Mouse (Mus musculus): ENCODE results near the gene Spesp1. TPM values are rescaled to one million over a fixed set of nuclear protein-coding genes. Genes with fewer than 3 reads are reported as not detected.
A peak's percentile ranks its signal among the peaks of the same experiment; 100 is the strongest.

Spesp1 gene
- total RNA-seq (2021), result not detected
- long read RNA-seq, experiment 1, result 0 reads
- long read RNA-seq, experiment 2, result 0 reads

DNA sequence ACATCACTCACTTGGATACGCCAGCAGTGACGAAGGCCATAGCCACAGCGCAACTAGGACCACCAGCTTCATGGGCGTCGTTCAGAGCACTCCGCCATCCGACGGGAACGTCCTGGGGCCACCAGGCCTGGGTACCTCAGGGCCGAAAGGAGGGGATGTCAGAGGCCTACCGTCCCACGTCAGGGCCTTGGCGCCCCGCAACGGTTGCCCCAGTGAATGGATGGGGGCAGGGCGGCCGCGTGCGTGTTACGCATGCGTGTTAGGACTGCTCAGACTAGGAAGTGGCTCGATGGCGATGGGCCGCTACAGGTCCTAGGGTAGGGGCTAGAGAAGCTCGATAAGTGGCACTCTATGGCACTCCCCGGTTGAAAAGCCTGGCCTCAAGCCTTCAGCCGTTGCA lies at the start of gene Spesp1:
TSS of gene Spesp1 (minus strand) at position 218 of the 400 bp plus-strand sequence.
- DNase-seq, result no peak

DNA sequence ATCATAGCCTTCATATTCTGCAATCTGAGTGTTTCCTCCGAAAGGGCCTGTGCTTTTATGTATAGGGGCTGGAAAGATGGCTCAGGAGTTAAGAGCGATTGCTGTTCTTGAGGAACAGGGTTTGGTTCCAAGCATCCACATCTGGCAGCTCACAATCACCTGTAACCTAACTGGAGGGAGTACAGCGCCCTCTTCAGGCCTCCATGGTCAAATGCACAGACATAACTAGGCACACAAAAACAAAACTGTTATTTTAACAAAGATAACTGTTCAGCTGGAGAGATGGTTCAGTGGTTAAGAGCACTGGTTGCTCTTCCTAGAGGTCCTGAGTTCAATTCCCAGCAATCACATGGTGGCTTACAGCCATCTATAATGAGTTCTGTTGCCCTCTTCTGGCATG lies 44.0 kb upstream of the Spesp1 start:
- DNase-seq, result no peak

DNA sequence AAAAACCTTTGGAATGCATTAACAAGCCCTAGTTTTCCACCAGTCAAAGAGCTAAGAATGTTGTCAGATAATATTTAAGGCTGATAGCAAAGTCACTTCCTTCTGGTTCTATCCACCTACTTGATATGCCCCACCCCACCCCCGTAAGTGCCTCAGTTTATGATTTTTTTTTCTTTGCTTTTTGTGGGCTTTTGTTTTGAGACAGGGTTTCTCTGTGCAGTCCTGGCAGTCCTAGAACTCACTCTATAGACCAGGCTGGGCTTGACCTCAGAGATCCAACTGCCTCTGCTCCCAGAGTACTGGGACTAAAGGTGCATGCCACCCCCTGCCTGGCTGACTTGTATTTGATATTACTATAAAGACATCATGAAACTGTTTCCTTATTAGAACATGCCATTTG lies 41.8 kb upstream of the Spesp1 start:
- DNase-seq, result no peak

DNA sequence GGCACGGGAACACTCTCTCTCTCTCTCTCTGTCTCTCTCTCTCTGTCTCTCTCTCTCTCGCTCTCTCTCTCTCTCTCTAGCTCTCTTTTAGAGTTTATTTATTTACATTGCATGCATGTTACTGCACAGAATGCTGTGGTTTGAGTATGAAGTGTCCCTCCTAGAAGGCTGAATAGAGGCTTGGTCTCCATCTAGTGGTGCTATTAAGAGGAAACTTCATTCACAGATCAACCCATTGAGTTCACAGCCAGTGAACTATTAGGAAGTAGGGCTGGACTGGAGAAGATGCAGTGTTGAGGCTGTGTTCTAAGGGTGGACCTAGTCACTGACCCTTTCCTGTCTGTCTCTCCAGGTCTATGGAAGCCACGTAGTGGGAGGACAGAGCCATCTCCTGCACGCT lies 36.7 kb upstream of the Spesp1 start:
- no peak for DNase-seq

DNA sequence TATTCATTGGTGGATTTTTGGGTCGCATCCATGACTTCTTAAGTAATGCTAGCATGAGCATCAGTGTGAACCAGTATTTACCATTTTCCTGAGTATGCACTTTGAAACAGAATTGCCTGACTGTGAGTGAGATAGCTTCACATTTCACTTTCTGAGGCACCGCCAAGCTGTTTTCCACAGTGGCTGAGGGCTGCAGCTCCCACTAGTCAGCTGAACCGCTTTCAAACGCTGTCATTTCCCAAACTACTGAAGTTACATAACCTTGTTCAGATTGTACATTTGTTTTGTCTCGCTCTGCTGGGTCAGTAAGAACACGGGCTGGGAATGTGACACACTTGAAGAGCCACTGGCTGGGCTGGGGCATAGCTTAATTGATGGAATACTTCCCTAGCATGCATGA lies 33.5 kb upstream of the Spesp1 start:
- DNase-seq, result no peak

DNA sequence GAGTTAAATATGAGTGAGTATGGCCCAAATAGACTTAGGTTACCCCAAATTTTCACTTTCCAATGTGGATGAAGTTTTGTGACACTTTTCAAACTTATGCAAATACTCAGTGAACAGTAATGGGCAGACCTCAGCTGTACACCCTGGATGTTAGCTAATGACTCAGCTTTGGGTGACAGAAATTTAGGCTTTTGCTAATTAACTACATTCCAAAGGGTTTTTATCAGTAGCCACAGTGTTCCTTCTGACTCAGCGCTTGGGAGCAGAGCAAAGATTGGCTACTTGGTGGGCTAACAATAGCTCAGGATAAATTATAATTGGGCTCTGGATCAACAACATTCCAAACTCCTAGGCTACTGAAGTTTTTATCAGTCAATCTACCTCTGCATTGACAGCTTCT lies 14.9 kb upstream of the Spesp1 start:
- DNase-seq, result no peak

DNA sequence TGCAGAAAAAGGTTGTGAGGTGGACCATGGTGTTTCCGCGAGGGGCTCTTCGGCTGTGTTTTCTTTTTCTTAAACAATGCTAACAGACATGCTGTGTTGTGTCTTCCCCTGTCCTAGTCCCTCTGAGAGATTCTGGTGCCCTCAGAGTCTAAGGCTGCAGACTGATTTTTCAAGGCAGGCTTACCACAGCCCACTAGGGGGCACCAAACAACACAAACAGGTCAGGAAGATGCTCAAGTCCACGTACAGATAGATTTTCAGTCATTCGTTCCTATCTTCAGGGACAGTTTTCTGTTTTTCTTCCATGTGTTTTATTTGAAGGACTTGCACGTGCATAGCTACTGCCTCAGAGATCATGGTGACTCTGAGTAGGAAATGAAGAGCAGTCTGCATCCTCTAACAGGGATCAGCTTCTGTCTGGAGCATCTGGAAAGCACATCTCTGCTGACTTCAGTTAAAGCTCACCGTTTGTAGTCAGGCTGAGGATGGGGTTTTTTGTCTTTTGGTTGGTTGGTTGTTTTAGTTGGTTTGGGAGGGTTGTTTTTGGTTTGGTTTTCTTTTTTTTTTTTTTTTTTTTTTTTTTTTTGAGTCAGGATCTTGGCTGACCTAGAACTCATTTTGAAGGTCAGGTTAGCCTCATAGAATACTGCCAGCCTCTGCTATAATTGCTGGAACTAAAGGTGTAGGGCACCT lies 13.1 kb upstream of the Spesp1 start:
- peak; percentile 43 for DNase-seq

DNA sequence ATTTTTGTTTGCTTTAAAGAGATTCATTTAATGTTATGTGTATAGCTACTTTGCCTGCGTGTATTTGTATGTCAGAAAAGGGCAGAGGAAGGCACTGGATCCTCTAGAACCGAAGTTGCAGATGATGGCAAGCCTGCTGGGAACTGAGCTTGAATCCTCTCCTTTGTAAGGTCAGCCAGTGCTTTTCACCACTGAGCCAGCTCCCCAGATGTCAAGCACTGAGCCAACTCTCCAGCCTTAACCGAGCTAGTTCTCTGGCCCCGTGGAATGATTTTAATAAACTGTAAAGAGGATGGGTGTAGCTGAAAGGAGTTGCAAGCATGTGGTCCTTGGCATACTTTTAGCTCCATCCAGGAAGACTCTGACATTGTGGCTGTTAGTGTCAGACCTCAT lies 5.6 kb upstream of the Spesp1 start:
- peak; percentile 27 for DNase-seq

DNA sequence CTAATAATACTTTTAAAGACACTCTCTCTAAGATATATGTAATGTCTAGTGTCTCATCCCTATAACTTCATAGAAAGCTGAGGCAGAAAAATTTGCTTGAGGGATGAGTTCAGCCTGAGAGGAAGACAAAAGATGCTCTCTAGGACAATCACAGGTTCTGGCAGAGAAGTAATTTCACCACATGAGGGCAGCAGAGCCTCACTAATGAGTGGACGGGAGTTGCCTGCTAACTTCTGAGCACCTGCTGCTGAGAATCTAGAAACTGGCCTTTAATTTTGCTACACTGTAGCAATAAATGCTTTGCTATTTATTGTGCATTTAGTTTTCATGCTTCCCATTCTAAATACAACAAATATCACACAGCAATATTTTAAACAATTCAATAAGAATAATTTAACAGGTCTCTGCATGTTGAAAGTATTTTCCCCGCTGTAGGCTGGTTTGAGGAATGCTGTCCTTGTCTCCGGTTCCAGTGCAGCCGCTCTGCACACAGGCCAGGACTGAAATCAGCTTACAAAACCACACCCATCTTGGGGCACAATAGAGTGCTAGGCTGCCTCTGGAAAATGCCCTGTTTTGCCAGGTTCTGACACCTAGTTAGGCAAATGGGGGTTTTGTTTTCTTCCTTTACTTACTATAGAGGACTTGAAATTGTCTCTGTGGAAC lies 5.1 kb upstream of the Spesp1 start:
- peak; percentile 40 for DNase-seq

DNA sequence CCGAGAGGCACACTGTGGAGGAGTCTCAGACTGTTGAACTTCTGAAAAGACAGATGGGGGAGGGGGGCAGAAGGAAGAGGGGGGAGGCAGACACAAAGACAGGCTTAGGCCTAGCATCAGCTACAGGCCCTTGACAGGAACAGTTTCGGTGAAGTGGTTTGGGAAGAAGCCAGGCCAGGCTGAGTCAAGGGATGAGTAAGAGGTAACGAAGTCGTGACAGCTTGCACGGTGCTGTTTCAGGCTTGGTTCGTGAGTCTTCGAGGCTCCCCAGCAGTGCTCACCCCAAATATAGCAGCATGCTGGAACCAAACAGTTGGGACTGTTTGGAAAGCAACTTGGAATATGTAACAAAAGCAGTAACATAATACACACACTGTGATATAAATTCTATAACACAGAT lies 2.3 kb upstream of the Spesp1 start:
- no peak for DNase-seq

DNA sequence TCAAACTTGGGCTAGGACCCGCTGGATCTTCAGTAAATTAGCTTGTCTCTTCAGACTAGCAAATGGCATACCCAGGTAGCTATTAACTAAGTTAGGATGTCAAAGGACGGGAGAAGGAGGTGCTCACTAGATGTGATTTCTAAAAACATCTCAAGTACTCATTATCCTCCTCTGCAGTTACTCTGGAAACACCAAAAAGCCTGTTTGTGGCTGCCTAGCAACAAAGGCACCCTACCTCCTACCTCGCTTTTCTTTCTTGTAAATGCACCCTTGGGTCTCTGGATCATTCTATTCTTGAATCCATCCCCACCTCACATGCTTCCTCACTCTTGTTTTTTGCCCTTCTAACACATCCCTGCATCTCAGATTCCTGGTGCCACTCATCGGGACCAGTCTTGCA lies 5.1 kb downstream of the Spesp1 start:
- DNase-seq, result no peak

DNA sequence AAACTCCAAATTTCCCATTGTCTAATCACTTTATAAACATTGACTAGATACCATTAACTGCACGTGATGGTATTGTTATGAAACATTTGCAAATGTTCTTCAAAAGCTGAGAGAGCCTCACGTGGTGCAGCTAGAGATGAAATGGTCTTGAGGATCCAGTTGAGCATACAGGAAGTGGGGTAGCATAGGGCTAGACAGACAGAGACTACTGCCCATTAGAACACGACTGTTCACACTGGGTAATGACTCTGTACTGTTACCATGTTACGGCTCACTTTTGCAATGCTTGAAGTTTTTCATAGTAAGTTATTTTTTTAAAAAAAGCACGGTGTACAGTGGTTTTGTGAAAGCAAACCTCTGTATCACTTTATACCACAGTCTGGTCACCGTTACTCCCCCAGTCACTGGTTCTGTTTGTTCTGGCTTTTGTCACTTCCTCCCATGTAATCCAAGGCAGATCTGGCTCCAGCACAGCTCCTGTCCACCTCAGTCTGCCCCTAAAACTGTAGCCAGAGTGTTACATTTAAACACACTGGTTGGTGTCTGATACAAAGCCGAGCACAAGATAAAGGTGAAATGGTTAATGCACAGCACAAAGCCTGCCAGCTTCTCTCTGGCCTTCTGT lies 11.1 kb downstream of the Spesp1 start:
- DNase-seq, result no peak

DNA sequence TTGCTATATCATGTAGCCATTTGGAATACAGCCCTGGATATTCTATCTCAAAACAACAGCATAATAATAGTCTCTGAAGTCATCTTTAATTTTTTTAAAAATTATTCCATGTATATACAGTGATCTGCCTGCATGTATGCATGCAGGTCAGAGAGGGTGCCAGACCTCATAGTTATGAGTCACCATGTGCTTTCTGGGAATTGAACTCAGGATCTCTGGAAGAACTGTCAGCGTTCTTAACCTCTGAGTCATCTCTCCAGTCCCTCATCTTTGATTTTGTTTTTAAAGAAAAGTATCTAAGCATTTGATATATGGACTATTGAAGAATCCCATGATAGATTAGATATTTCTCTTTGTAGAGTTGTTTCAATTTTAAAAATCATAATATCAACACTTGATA lies 12.8 kb downstream of the Spesp1 start:
- DNase-seq, result no peak

DNA sequence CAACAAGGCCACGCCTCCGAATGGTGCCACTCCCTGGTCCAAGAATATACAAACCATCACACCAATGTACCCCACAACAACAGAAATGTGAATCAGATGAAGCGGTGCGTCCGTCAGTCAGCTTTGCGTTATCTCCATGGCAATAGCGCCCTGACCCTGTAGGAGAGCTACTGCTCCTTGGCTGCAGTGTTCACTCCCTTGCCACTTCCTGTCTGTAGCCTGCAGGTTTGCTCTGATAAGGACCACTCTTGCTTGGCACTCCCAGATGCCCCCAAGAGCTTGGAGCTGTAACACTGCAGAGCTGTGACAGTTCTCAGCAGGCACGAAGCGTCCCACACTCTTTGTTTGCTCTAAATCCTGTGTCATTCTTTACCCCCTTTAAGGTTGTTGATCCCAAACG lies 16.7 kb downstream of the Spesp1 start:
- DNase-seq, result no peak

DNA sequence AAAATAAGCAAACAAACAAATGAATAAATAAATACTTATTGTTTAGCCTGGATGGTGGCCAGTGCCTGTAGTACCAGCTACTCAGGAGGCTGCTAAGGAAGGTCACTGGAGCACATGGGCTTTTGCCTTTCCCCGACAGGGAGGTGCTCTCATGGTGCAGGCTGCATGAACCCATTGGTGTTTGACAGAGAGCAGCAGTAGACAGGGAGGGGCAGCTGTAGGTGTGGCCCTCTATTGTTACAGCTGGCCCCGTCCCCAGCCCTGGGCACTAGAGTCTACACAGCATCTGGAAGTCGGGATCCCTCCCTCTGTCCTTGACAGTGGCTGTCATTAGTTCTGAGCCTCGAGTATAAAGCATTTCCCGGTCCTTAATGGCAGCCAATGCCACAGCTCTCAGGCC lies 18.4 kb downstream of the Spesp1 start:
- no peak for DNase-seq

DNA sequence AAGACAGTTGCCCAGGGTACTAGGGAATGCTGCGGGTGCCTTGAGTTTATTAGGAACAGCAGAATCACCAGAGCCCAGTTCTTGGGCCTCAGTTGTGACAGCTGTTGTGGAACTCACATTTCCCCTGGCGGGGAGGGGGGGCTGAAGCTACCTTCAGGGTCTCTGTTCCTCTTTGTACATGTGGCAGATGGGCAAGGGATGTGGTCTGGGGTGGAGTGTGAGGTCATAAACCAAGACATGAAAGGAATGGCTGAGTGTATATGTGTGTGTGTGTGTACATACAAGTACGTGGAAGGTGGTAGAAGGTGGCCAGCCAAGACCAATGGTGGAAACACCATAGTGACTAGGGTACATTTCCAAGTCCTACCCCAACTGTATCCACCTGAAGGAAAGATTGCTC lies 20.6 kb downstream of the Spesp1 start:
- no peak for DNase-seq

DNA sequence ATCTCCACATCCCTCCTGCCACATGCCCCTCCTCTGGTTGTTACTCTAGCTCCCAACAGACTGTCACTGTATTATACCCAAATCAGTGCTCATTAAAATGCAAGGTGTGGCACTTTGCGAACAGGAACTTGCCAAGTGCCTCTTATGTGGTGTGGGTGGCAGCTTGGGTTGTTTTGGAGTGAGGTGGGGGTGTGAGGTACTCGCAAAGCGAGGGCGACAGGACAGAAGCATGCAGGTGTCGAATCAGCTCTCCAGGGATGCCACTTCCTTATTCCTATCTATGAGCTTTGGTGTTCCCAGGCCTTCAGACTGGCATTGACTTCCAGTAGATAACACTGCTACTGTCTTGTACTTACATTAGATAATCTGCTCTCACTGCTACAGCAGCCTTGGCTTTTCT lies 21.0 kb downstream of the Spesp1 start:
- no peak for DNase-seq

DNA sequence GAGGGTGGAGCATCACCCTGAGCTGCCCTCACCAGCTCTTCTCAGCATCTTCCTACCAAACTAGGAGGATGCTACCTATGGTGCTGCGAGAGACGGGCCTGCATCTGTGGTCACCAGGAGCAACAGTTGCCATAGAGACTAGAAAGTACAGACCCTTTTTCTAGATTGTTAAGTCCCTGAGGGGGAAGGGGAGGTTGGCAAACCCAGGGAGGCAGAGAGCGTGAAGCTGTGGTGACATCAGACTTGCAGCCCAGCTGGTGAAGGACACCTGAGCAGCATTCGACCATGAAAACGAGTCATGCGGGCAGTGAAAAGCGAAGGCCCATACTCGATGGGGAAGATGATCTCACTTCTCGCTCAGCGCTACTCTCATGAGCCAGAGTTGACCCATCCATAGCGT lies 24.0 kb downstream of the Spesp1 start:
- no peak for DNase-seq

DNA sequence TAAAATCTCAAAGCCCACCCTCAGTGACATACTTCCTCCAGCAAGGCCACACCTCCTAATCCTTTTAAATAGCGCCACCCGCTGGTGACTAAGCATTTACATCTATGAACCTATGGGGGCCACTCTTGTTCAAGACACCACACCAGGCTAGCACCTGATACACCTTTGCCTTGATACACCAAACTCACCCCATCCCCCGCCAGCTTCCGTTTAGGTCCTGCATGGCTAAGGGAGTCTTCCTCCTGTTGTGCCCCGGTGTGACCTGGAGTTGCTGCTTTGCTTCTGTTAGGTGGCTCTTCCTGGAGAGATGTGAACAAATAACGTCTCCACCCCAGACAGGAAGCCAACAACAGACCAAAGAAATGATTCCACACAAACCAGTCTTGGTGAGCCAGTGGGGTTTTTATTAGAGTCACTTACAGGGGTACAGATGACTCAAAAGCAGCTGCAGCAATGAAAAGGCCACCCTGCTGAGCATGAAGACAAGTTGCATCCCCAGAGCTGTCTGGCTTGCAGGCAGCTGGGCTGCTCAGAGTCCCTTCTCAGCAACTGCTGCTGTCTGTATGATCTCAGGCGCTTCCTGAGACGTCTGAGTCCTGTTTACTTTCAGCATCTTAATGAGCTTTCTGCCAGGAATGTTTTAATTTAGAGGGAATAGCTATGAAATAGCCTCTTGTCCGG lies 26.0 kb downstream of the Spesp1 start:
- DNase-seq, result no peak

DNA sequence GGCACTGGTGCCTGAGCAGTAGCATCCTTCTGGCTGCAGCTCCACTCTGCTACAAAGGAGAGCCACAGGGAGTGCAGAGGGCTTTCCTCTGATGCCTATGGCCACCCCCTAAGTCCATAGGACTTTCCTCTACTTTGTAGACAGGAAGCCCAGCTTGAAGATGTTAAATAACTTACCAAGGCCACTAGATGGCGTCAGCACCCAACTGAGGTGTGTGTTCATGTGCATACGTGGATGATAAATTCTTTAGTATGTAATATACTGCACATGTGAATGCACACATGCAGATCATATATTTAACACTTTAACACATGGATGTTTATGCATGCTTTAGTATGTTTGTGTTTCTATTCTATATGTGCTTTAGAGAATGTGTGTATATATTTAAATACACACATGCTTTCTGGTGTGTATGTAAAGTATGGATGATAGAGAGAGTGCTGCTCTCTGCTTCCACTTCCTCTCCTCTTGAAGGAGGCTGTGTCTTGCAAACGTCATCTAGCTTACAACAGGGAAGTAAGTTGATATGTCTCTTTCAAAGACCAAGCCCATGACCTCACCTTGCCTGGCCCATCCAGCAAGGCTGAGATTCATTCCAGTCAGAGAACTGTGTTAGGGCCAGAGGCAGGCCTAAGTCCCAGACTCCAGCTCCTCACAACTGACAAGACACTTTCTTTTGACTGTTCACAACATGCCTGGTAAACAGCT lies 28.1 kb downstream of the Spesp1 start:
- DNase-seq, result no peak

DNA sequence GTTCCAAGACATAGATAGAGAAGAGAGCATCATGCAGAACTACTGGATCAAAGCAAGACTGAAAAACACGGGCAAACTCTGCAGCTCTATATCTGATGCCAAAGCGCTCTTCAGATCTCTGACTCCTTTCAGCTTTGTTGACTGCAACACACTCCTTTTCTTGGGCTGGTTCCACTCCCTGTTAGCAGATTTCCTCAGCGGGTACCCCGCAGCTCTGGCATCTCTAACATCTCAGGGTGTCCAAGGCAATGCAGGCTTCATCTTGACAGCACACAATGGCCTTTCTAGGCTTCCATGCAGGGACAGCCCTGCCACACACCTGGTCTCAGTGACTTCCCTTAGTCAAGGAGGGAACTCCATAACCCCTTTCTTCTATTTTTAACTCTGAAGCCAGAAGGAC lies 31.7 kb downstream of the Spesp1 start:
- no peak for DNase-seq

DNA sequence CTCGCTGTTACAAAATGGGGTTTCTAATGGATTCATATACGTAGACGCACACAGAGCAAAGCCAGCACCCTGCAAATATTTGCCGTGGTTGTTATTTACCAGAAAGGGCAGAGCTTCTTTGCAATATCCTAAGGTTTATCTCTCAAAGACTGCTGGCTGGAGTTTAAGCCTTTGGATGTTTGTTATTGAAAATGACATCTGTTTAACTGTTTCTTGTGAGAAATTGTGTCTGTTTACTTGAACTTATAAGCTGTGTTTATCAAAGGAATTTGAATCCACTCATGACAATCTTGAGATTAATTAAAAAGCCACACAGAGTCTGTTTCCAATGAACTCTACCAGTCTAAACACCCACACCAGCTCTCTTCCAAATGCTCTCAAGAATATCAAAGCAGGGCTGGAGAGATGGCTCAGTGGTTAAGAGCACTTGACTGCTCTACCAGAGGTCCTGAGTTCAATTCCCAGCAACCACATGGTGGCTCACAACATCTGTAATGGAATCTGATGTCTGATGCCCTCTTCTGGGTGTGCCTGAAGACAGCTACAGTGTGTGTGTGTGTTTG lies 35.5 kb downstream of the Spesp1 start:
- DNase-seq, result no peak

Measured in gastrocnemius, postnatal 25 days (tissue).